Mouse (Mus musculus) WW6 (cell line): Measurements from ENCODE around the gene Zfp106.
"Not testable (repeated sequence)": the region's sequence is repeated elsewhere in the genome, so short reads cannot be mapped to it uniquely, and the experiment has no call there.

ENCODE experiments used
- DNase-seq: peaks from one replicate; pipeline ENCODE4 v3.0.0-alpha.2; 2013; ENCODE audit warnings: low read depth, low spot score

Gene Zfp106

GRCm38 (mm10) chr2:120563235-120563990 lies at the start of gene Zfp106:
Zfp106 (minus strand) TSS chr2:120563843.
- DNase-seq, result peak; percentile 74

DNA sequence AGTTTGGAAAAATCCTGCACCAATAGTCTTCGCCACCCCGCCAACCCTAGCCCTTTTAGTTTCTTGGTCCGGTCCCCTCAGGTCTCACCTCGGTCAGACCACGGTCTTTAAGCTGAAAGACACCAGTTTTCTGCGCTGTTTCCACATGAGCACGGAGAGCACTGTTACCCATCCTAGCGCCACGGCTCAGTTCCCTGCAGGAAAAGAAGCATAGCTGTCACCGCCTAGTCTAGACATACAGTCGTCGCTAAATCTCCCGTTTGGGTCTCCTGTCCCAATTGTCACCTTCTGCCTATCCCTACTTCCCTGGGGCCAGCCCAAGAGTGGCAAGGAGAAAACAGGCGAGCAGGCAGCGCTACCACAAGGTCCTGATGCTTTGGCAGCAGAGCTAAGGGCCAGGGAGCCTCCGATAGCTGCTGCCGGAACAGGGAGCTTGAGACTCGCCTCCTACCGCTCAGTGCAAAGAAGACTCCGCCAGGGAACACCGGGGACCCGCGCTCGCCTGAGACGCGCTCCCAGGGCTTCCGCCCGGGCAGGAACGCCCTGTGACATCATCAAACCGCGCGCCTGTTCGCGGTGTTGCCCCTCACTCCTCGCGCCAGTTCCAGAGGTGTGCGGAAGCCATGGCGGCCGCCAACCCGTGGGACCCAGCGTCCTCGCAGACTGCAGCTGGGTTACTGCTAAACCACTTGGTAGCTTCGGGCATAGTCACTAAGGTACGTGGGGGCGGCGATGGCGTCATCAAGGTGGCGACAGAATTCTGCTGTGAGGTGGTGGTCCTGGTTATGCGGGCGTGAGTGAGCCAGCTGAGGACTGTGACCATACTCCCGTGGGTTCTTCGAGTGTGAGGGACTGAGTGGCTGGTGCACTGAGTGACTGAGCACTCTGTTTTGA lies 45.4 kb upstream of the Zfp106 start, which contains the start of the genes Haus2 and Lrrc57:
Gene Haus2 (plus strand): TSS at position 554 of the 894 bp plus-strand sequence.
Gene Lrrc57 (minus strand): TSS at position 691 of the 894 bp plus-strand sequence.
- peak; percentile 92 for DNase-seq

DNA sequence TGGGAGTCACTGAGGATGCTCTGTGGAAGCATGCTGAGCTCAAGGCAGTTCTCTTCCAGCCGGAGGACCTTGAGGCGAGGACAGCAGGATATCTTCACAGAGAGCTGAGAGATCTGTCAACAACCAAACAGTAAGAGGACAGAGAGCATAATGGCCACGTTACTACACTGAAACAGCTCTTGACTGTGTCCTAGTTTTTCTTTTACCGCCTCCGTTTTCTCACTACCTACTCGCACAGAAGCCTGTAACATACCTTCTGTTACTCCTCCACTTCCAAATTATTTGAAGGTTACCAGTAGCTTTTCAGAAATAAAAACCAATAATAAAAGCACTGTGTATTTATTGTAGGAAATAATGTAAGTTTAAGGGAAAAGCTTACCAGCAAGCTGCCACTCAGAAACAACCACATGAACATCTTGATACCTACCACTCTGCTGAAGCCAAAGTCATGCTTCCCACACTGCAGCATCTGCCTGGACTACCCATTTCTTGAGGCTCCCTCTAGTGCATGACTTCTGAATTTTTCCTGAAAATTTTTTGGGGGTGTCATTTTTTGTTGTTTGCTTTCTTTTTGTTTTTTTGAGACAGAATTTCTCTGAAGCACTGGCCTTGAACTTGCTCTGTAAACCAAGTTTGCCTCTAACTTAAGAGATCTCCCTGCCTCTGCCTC lies 42.5 kb upstream of the Zfp106 start:
- no peak for DNase-seq

DNA sequence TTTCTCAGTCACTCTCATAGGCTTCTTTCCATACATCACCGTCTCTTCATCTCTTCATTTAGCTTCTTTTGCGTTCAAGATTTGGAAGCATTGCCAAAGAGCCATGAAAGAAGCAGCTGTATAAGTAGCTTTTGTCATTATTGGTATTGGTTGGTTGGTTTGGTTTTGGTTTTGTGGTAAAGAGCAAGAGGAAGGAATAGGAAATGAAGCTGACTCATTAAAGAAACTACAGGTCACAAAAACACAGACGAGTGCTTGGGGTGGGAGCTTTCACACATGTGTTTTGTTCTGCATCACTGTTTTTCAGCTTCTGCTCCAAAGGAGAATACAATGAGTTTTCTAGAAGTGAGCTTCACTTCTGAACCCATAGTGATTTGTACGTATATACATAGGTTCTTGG lies 35.9 kb upstream of the Zfp106 start:
- no peak for DNase-seq

GRCm38 (mm10) chr2:120597734-120598133 lies 34.1 kb upstream of the Zfp106 start:
- DNase-seq, result no peak

GRCm38 (mm10) chr2:120592227-120592626 lies 28.6 kb upstream of the Zfp106 start:
- DNase-seq, result no peak

GRCm38 (mm10) chr2:120589759-120590158 lies 26.1 kb upstream of the Zfp106 start:
- no peak for DNase-seq

DNA sequence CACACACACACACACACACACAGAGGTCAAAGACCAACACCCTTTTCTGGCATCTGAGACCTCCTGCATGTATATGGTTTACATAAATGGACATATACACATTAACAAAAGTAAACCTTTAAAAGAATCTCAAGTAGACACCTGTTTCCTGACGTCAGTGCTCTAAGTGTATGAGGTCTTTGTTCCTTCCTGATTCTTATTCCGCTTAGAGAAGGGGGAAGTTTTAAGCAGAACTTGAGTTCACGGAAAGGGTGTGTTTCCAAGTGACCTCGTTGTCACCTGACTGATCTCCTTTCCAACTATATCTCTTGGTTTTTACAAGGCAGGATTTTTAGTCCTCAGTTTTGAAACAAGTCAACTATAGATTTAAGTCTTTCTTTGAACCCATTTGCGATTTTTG lies 14.6 kb upstream of the Zfp106 start:
- DNase-seq, result no peak

GRCm38 (mm10) chr2:120577799-120578198 lies 14.2 kb upstream of the Zfp106 start:
- no peak for DNase-seq

DNA sequence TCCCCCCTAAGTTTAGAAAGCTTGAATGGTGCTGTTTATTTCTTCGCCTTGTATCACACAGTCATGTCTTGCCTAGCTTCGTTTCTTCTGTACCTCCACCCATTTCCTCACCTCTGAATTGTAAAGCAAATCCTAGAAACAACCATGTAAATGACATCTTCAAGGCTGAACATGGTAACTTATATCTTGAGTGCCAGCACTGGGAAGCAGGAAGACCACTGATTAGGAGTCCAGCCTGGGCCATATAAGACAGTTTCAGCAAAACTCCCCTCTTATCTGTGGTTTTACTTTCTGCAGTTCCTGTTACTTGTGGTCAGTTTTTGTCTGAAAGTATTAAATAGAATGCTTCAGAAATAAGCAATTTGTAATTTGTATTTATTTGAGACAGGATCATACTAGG lies 12.3 kb upstream of the Zfp106 start:
- no peak for DNase-seq

DNA sequence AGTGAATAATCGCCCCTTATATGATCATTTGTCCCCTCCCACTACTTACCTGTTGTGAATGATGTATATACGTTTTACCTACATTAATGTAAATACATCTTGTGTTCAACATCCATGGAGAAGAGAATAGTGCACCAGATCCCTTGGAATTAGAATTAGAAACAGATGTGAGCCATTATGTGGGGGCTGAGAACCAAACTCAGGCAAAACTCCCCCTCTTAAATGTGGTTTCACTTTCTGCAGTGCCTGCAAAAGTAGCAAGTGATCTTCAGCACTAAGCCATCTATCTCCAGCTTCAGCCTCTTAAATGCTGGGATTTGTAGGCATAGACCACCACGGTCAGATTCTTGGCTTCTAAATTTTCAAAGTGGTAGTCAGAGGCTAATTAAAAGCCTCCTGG lies 11.5 kb upstream of the Zfp106 start:
- DNase-seq, result no peak

- not testable (repeated sequence) for DNase-seq
These were observed 8.5 kb upstream of the Zfp106 start for GRCm38 (mm10) chr2:120572161-120572560.

GRCm38 (mm10) chr2:120571081-120571480 lies 7.4 kb upstream of the Zfp106 start:
- DNase-seq, result no peak

GRCm38 (mm10) chr2:120567798-120568320 lies 4.2 kb upstream of the Zfp106 start:
- DNase-seq, result no peak

DNA sequence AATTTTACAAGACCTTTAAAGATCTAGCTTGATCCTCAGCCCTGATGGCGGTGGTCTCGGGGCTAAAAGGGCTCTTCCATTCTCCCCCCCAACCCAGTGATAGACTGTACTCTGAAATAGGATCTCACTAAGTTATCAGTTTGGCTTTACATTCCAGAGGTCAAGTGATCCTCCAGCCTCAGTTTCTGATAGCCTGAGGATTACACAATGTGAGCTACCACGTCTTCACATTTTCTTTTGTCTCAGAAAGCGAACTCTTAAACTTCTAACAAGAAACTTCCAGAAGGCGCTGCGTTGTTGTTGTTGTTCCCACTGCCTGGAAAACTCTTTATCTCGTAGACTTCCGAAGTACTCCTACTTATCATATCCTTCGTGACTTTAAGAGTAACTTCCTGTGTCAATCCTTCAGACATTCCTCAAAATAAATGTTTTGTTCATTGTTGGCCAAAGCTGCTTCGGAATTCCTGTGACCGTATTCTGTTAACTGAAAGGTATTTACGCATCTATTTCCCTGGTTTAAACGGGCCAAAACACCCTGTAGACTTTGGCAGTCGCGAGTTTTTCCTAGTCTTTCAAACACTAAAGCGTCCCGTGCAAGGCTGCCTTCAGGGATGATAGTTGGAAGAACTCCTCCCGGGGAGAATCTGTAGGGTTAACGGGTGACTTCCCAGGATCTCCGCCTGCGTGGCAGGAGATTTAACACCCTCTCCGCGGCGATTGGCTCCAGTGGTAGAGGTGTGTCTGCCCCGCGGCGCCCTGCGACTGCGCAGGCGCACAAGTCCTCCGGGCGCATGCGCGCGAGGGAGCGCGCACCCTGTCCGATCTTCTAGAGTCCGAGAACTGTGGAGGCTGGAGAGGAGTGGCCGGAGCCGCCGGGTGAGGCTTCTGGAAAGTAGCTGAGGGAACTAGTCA lies 3.5 kb upstream of the Zfp106 start, which contains the start of gene Snap23:
Gene Snap23 (plus strand): TSS at position 786 of the 912 bp plus-strand sequence.
- peak; percentile 91 for DNase-seq

- DNase-seq, result no peak
These were observed 1.7 kb upstream of the Zfp106 start for GRCm38 (mm10) chr2:120565363-120565762.

GRCm38 (mm10) chr2:120564548-120565188 lies 1.0 kb upstream of the Zfp106 start:
- not testable (repeated sequence) for DNase-seq

GRCm38 (mm10) chr2:120562859-120563234 lies 796 bp downstream of the Zfp106 start:
- no peak for DNase-seq

DNA sequence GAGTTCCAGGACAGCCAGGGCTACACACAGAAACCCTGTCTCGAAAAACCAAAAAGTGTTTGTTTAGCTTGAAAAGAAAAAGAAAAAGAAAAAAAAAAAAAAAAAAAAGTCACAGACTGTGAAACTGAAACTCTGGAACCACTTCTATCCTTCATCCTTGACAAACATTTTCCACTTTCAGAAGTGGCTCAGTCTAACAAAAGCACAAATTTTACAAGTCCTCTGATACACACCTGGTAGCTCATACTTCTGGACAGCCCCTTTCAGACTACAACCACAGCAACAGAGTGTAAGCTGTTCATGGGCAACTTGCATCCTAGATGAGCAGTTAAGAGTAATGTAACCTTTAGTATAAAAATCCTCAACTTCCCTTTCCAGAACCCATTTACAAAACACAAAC lies 2.1 kb downstream of the Zfp106 start:
- no peak for DNase-seq

GRCm38 (mm10) chr2:120558813-120559212 lies 4.8 kb downstream of the Zfp106 start:
- no peak for DNase-seq
